Mouse (Mus musculus) v-Abl transformed pro-B cells (cell line): ENCODE measurements around the gene Gm15013.
"Not testable (repeated sequence)": the region's sequence is repeated elsewhere in the genome, so short reads cannot be mapped to it uniquely, and the experiment has no call there.

Experiments
- in situ Hi-C, 2 experiments: fragments of 400-800 bp; cut with MboI; formaldehyde crosslinking; loops; one replicate each; pipeline ENCODE4 v1.15.1; 2025; ENCODE audit not compliant: unreplicated experiment in 2 of 2

Gm15013 gene

GRCm38 (mm10) chrX:139714381-139714780, at the start of gene Gm15013:
Gm15013 (minus strand) TSS chrX:139714481.
- in situ Hi-C loops: no loop called here

GRCm38 (mm10) chrX:139762546-139762945, 48.3 kb upstream of the Gm15013 start:
- in situ Hi-C loops: loop anchor here in 1 of 2 experiments (5.0 kb wide), 1 partner anchor 340 kb away; no protein-coding TSS in a partner anchor

- in situ Hi-C loops: not testable (repeated sequence)
Observed at GRCm38 (mm10) chrX:139758634-139759033, 44.4 kb upstream of the Gm15013 start.

- in situ Hi-C loops: no loop called here
Observed at GRCm38 (mm10) chrX:139751855-139752254, 37.6 kb upstream of the Gm15013 start.

DNA sequence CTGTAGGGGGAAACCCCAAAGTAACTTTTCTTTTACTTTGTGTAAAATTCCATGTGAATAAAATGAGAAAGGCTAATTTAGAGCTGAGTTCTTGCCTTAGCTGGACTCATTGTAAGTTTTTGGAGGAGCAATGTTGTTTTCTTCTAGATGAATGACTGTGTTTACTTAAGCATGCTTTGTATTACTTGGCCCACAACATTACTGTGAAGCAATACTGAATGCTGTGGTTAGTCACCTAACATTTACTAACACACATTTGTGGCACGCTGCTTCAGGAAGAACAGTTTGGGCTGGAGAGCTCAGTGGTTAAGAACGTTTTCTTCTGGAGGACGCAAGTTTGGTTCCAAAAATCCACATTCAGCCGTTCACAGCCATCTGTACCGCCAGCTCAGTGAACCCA, 22.8 kb upstream of the Gm15013 start:
- in situ Hi-C loops: no loop called here

- in situ Hi-C loops: no loop called here
Observed at GRCm38 (mm10) chrX:139730541-139730940, 16.3 kb upstream of the Gm15013 start.

- in situ Hi-C loops: no loop called here
Observed at GRCm38 (mm10) chrX:139722350-139722749, 8.1 kb upstream of the Gm15013 start.

DNA sequence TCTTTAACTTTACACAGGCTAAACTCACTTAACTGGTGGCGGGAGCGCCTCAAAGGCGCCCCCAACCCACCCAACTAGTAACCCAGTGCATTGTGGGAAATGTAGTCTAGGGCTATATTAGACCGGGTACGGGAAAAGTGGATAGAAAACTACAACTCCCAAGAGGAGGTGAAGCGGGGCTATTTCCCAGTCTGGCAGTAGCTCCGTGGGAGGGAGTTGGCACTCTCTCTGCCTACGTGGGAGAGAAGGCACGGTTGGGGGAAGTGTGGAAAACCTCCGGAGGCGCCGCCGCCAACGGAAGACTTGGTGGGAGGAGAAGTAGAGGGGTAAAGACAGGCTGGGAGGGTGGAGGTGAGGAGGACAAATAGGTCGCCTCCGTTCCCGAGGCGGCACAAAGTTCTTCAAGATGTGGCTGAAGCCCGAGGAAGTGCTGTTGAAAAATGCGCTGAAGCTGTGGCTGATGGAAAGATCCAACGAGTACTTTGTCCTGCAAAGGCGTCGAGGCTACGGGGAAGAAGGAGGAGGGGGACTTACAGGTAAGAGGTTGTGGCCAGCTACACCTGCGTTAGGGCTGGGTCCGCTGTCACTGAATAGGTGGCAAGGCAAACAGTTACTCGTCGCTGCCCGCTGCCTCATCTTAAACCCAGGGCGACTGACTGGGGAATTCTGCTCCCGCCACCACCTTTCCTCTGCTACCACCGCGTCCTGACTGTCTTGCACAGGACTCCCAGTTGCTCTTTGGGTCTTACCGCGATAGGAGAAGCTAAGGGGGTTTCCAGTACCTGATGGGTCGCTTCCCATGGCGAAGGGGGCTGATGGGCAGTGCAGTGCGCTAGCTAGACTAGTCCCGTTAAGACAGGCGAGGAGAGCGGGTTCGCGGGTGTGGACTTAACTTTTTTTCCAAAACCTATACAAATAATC, 29.2 kb downstream of the Gm15013 start, which contains the start of gene Tbc1d8b:
Gene Tbc1d8b (plus strand): TSS at position 222 of the 921 bp plus-strand sequence.
- in situ Hi-C loops: no loop called here

GRCm38 (mm10) chrX:139684410-139684774, 29.9 kb downstream of the Gm15013 start:
- in situ Hi-C loops: no loop called here

- in situ Hi-C loops: loop anchor here in 1 of 2 experiments (25.0 kb wide), 2 partner anchors 254 to 479 kb away; partner anchors contain the start of gene 4933428M09Rik
Observed at GRCm38 (mm10) chrX:139665829-139666228, 48.5 kb downstream of the Gm15013 start.
